Mouse (Mus musculus): ENCODE measurements around the gene Copz2.

DNA sequence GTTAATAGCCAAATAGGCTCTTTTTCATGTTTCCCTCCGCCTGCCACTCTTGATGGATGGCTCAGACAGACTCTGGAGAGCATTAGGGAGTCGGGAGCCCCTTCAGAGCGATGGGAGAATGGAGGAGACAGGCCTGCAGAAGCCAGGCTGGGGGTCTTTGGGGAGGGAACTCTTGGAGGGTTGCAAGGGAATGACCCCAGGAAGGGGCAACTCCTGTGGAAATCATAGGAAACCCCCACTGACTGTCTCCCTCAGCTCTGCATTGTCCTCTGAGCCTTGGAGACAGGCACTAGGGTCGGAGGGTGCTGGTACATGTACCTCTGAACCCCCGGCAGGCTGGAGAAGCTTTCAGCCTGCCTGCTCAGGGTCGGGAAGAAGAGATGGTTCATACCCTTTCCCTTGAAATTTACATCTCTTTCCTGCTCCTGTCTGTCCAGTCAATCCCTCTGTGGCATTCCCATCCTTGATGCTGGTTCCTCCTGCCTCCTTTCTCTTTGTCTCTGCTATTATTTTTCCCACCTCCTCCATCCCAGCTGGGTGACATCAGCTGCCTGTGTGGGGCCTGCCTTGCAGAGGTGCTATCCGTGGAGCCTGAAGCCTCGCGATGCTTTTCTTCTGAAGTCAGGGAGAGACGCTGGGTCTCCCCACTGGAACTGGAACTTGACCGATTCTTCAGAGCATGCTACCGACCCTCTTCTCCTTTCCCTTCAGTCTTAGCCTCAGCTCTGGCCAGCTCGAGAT, 26.8 kb downstream of the Copz2 start:
- TF ChIP-seq CTCF (IDR thresholded peaks at IDR 0.05; ENCODE audit: low read depth, low read length) (no peak), EP300 (IDR thresholded peaks at IDR 0.05; ENCODE audit: insufficient read depth, low read depth, low read length) (no peak)
